Mouse (Mus musculus) skeletal muscle tissue, adult 2 months (tissue): ENCODE measurements around the gene Gm42372.

Experiments
- DNase-seq: peaks from one replicate; pipeline ENCODE4 v3.0.0-alpha.2; 2012; ENCODE audit warnings: low read depth, low spot score

Gene Gm42372

GRCm38 (mm10) chr7:17003230-17003960, 20.5 kb downstream of the Gm42372 start:
- DNase-seq = no peak

- DNase-seq = no peak
Observed at GRCm38 (mm10) chr7:17004716-17005115, 21.8 kb downstream of the Gm42372 start.

- DNase-seq = no peak
Observed at GRCm38 (mm10) chr7:17007300-17007699, 24.4 kb downstream of the Gm42372 start.

- no peak for DNase-seq
Observed at GRCm38 (mm10) chr7:17009326-17010009, 26.6 kb downstream of the Gm42372 start.

- no peak for DNase-seq
Observed at GRCm38 (mm10) chr7:17010010-17010347, 27.1 kb downstream of the Gm42372 start.

GRCm38 (mm10) chr7:17011909-17012590, 29.2 kb downstream of the Gm42372 start:
- DNase-seq = no peak

GRCm38 (mm10) chr7:17015381-17015780, 32.5 kb downstream of the Gm42372 start:
- DNase-seq = no peak

GRCm38 (mm10) chr7:17017036-17017435, 34.1 kb downstream of the Gm42372 start:
- peak; percentile 98 for DNase-seq

GRCm38 (mm10) chr7:17017921-17018320, 35.0 kb downstream of the Gm42372 start:
- no peak for DNase-seq

- no peak for DNase-seq
Observed at GRCm38 (mm10) chr7:17019426-17020166, 36.7 kb downstream of the Gm42372 start.

- no peak for DNase-seq
Observed at GRCm38 (mm10) chr7:17022176-17022575, 39.3 kb downstream of the Gm42372 start.

GRCm38 (mm10) chr7:17023701-17024100, 40.8 kb downstream of the Gm42372 start:
- no peak for DNase-seq

GRCm38 (mm10) chr7:17024141-17024540, 41.3 kb downstream of the Gm42372 start:
- DNase-seq = no peak

- no peak for DNase-seq
Observed at GRCm38 (mm10) chr7:17024814-17025504, 42.1 kb downstream of the Gm42372 start.

GRCm38 (mm10) chr7:17025505-17025894, 42.6 kb downstream of the Gm42372 start:
- DNase-seq = no peak

GRCm38 (mm10) chr7:17025896-17026622, 43.2 kb downstream of the Gm42372 start:
- DNase-seq = no peak

GRCm38 (mm10) chr7:17026710-17027587, 44.1 kb downstream of the Gm42372 start:
- DNase-seq = peak; percentile 53

- DNase-seq = peak; percentile 87
Observed at GRCm38 (mm10) chr7:17027588-17028343, 44.9 kb downstream of the Gm42372 start, which contains the start of gene Ppp5c. Gene Ppp5c (minus strand): TSS chr7:17027924.

- no peak for DNase-seq
Observed at GRCm38 (mm10) chr7:17028923-17029322, 46.0 kb downstream of the Gm42372 start.
